Comparison of ENCODE assay signal across 24 mouse cellular contexts in the genomic region with DNA sequence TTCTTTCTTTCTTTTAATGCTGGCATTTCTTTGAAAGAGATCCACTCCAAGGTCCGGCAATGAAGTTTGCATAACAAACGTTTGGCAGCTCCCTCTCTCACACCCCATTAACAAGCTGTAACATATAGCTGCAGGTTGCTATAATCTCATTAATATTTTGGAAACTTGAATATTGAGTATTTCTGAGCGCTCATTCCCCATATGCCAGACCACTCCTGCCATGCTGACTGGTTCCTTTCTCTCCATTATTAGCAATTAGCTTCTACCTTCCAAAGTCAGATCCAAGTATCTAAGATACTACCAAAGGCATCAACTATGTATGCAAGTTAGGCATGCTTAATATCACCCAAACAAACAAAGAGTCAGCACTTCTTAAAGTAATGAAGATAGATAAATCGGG. TPM values are rescaled to one million over a fixed set of nuclear protein-coding genes. Genes with fewer than 3 reads are reported as not detected.
"Had no signal": no experiment of that assay in that cellular context is flagged by ENCODE, and none has a peak within 500 bp of the region (broad histone marks: within the 10 kb centered on the region; RNA-seq: fewer than 3 reads in every experiment).

No protein-coding gene starts in this region.

- H3K4me3 ChIP-seq: liver, embryonic 12.5 days; liver, embryonic 15.5 days; lung, embryonic 15.5 days; megakaryocyte, embryonic 14.5 days; myocyte had no signal

- DNase-seq: kidney, adult 9 months; kidney, postnatal 14 days; liver; lung, adult 18-20 months; lung, postnatal 10 days; lung, postnatal 36 days; right cerebral cortex, adult 18-20 months; right cerebral cortex, postnatal 14 days; right cerebral cortex, postnatal 4 days; thymus, adult 2 months; thymus, postnatal 14 days; thymus, postnatal 4 days had no signal

- H3K9ac ChIP-seq: limb, embryonic 13.5 days; liver, embryonic 12.5 days; liver, embryonic 15.5 days; lung, embryonic 15.5 days; midbrain, embryonic 15.5 days; neural tube, embryonic 13.5 days had no signal

- H3K27ac ChIP-seq: limb, embryonic 10.5 days; limb, embryonic 13.5 days; liver, embryonic 12.5 days; liver, embryonic 15.5 days; lung, embryonic 15.5 days; midbrain, embryonic 12.5 days; midbrain, embryonic 15.5 days; neural tube, embryonic 13.5 days; stomach, postnatal 0 days had no signal

- H3K9me3 ChIP-seq: limb, embryonic 10.5 days; limb, embryonic 13.5 days; liver, embryonic 12.5 days; liver, embryonic 15.5 days; lung, embryonic 15.5 days; midbrain, embryonic 12.5 days; midbrain, embryonic 15.5 days; neural tube, embryonic 13.5 days had no signal

- ATAC-seq: liver, embryonic 12.5 days; midbrain, embryonic 15.5 days had no signal

- H3K4me2 ChIP-seq: liver, embryonic 12.5 days; liver, embryonic 15.5 days had no signal

- H3K36me3 ChIP-seq: limb, embryonic 10.5 days; limb, embryonic 13.5 days; liver, embryonic 12.5 days; liver, embryonic 15.5 days; lung, embryonic 15.5 days; midbrain, embryonic 12.5 days; midbrain, embryonic 15.5 days; neural tube, embryonic 13.5 days had no signal

RNA-seq across cellular contexts. Expression of a gene that starts 4.4 kb away (rescaled TPM):
- polyA plus RNA-seq: limb, embryonic 10.5 days; liver, embryonic 12.5 days; liver, embryonic 15.5 days; lung, embryonic 15.5 days; myocyte; stomach, embryonic 14.5 days had no signal
